Mouse (Mus musculus) bone marrow macrophage, adult 2 months (primary cell): ENCODE results near the gene Ifi27l2b. TPM values are rescaled to one million over a fixed set of nuclear protein-coding genes. Genes with fewer than 3 reads are reported as not detected.

ENCODE experiments used
- H3K27ac ChIP-seq: 2 replicates; pipeline ENCODE4 v1.5.1; 2012; ENCODE audit warnings: low read depth, low read length; ENCODE audit not compliant: insufficient read depth
- H3K4me1 ChIP-seq: 2 replicates; pipeline ENCODE4 v1.6.1; 2012; ENCODE audit warnings: low read length; ENCODE audit not compliant: control insufficient read depth, insufficient read depth
- H3K4me3 ChIP-seq: 2 replicates; pipeline ENCODE4 v1.5.1; 2012; ENCODE audit warnings: mild to moderate bottlenecking, low read length, moderate library complexity; ENCODE audit not compliant: insufficient read depth
- CTCF ChIP-seq: IDR thresholded peaks from 2 replicates; pipeline ENCODE4 v1.5.1; 2012; ENCODE audit warnings: low read depth, mild to moderate bottlenecking, low read length, moderate library complexity
- POLR2A ChIP-seq: IDR thresholded peaks from 2 replicates; pipeline ENCODE4 v1.6.1; 2012; ENCODE audit warnings: mild to moderate bottlenecking, low read depth, low read length, borderline replicate concordance
- polyA plus RNA-seq: library from polyadenylated mRNA; stranded (reverse); fragments of >200 nt; gene quantifications from 2 replicates; pipeline ENCODE4 v1.2.4, GENCODE M21; 2012; ENCODE audit not compliant: missing spikeins, insufficient read depth, insufficient read length

The Ifi27l2b gene
- polyA plus RNA-seq, 1 experiment: not detected

GRCm38 (mm10) chr12:103437601-103438000, 19.4 kb downstream of the Ifi27l2b start:
- H3K4me1 ChIP-seq: peaks cover 21% of the 10 kb centered on the region
- 0 out of 2 replicates have a peak overlapping the region, but pooled peaks have one; percentile 32 for H3K27ac ChIP-seq
- H3K4me3 ChIP-seq: no peak overlapping the region
- TF ChIP-seq POLR2A: no peak
- TF ChIP-seq CTCF: no peak

GRCm38 (mm10) chr12:103434861-103435260, 22.2 kb downstream of the Ifi27l2b start:
- Histone ChIP-seq H3K27ac (peak overlapping the region; percentile 85), H3K4me3 (peak overlapping the region; percentile 62), H3K4me1 (peaks cover 21% of the 10 kb centered on the region)
- TF ChIP-seq CTCF (no peak), POLR2A (no peak)

- Histone ChIP-seq H3K4me1 (peaks cover 21% of the 10 kb centered on the region), H3K4me3 (peak within 1 kb of the TSS; percentile 62), H3K27ac (peak within 1 kb of the TSS; percentile 85)
- no peak for TF ChIP-seq CTCF
- no peak for TF ChIP-seq POLR2A
Observed at GRCm38 (mm10) chr12:103433986-103434731, 22.9 kb downstream of the Ifi27l2b start, which contains the start of gene Ifi27. Ifi27 (plus strand) TSS chr12:103434211.

- no peak overlapping the region for H3K4me3 ChIP-seq
- TF ChIP-seq POLR2A (no peak), CTCF (no peak)
- H3K4me1 ChIP-seq: peaks cover 21% of the 10 kb centered on the region
- H3K27ac ChIP-seq: peak overlapping the region; percentile 46; the same call in 1 of the 2 replicates
Observed at GRCm38 (mm10) chr12:103433430-103433829, 23.6 kb downstream of the Ifi27l2b start.

GRCm38 (mm10) chr12:103426710-103427109, 30.3 kb downstream of the Ifi27l2b start:
- Histone ChIP-seq H3K4me3 (no peak overlapping the region), H3K4me1 (peaks cover 16% of the 10 kb centered on the region), H3K27ac (no peak overlapping the region)
- no peak for TF ChIP-seq POLR2A

- H3K4me1 ChIP-seq: peaks cover 19% of the 10 kb centered on the region
- TF ChIP-seq CTCF: peak; percentile 76
- TF ChIP-seq POLR2A: 0 out of 2 replicates have a peak, but pooled peaks have one; percentile 14
- peak within 1 kb of the TSS; percentile 93 for H3K4me3 ChIP-seq
- peak within 1 kb of the TSS; percentile 22; the same call in 1 of the 2 replicates for H3K27ac ChIP-seq
Observed at GRCm38 (mm10) chr12:103425729-103426470, 31.1 kb downstream of the Ifi27l2b start, which contains the start of gene Ddx24. Ddx24 (minus strand) TSS chr12:103425830.

GRCm38 (mm10) chr12:103425016-103425728, 31.9 kb downstream of the Ifi27l2b start:
- H3K4me1 ChIP-seq: peaks cover 21% of the 10 kb centered on the region
- H3K27ac ChIP-seq: peak overlapping the region; percentile 22; the same call in 1 of the 2 replicates
- TF ChIP-seq CTCF: no peak
- H3K4me3 ChIP-seq: peak overlapping the region; percentile 93

- TF ChIP-seq CTCF: no peak
- no peak for TF ChIP-seq POLR2A
- Histone ChIP-seq H3K4me3 (no peak overlapping the region), H3K27ac (no peak overlapping the region), H3K4me1 (no peaks in the 10 kb centered on the region)
Observed at GRCm38 (mm10) chr12:103408144-103408543, 48.9 kb downstream of the Ifi27l2b start.

- TF ChIP-seq POLR2A: no peak
- no peak for TF ChIP-seq CTCF
- no peak within 1 kb of the TSS for H3K27ac ChIP-seq
- no peaks in the 10 kb centered on the region for H3K4me1 ChIP-seq
- no peak within 1 kb of the TSS for H3K4me3 ChIP-seq
Observed at GRCm38 (mm10) chr12:103407720-103408119, 49.3 kb downstream of the Ifi27l2b start, which contains the start of gene 9330161L09Rik. 9330161L09Rik (minus strand) TSS chr12:103407820.
